Mouse (Mus musculus) hindbrain, embryonic 13.5 days (tissue): ENCODE results near the gene Ttyh3. TPM values are rescaled to one million over a fixed set of nuclear protein-coding genes. Genes with fewer than 3 reads are reported as not detected.

Experiments used
- ATAC-seq: fragments of 200-750 bp; cut with Nextera tagmentation; 2 replicates; pipeline ENCODE4 v1.8.0; 2017; ENCODE audit warnings: moderate TSS enrichment; ENCODE audit not compliant: low FRiP score
- H3K27ac ChIP-seq: fragments of 300-500 bp; sonication (generic); 2 replicates; pipeline ENCODE4 v1.5.1; 2015; ENCODE audit warnings: inconsistent platforms, mild to moderate bottlenecking, moderate library complexity
- H3K27me3 ChIP-seq: fragments of 300-500 bp; sonication (generic); 2 replicates; pipeline ENCODE4 v1.6.1; 2015; ENCODE audit warnings: mild to moderate bottlenecking, inconsistent platforms
- H3K36me3 ChIP-seq: fragments of 300-500 bp; sonication (generic); 2 replicates; pipeline ENCODE4 v1.6.1; 2015; ENCODE audit warnings: mild to moderate bottlenecking, inconsistent platforms
- H3K4me1 ChIP-seq: fragments of 300-500 bp; sonication (generic); replicated peaks from 2 replicates; pipeline ENCODE4 v1.6.1; 2015; ENCODE audit warnings: inconsistent platforms
- H3K4me2 ChIP-seq: fragments of 300-500 bp; sonication (generic); 2 replicates; pipeline ENCODE4 v1.6.1; 2015; ENCODE audit warnings: inconsistent platforms, mild to moderate bottlenecking, moderate library complexity
- H3K4me3 ChIP-seq: fragments of 300-500 bp; sonication (generic); 2 replicates; pipeline ENCODE4 v1.5.1; 2015; ENCODE audit warnings: mild to moderate bottlenecking, inconsistent platforms
- H3K9ac ChIP-seq: fragments of 300-500 bp; sonication (generic); 2 replicates; pipeline ENCODE4 v1.6.1; 2015; ENCODE audit warnings: mild to moderate bottlenecking, inconsistent platforms
- H3K9me3 ChIP-seq: fragments of 300-500 bp; sonication (generic); 2 replicates; pipeline ENCODE4 v1.6.1; 2016; ENCODE audit warnings: inconsistent platforms
- WGBS: fragments of 180-500 bp; shearing (Covaris S2); methylation state at CpG from one replicate; pipeline ENCODE4 v1.1.7; 2015; 5-methylcytosine and 5-hydroxymethylcytosine counted together
- polyA plus RNA-seq: library from polyadenylated mRNA; unstranded; fragments of >200 nt; fragmentation: Nextera tagmentation; extraction: Ambion mirVana; gene quantifications from 2 replicates; pipeline ENCODE4 v1.2.1, GENCODE M21; 2015

Ttyh3 gene
- polyA plus RNA-seq, 1 experiment from 2014 or later = 65.3 TPM

DNA sequence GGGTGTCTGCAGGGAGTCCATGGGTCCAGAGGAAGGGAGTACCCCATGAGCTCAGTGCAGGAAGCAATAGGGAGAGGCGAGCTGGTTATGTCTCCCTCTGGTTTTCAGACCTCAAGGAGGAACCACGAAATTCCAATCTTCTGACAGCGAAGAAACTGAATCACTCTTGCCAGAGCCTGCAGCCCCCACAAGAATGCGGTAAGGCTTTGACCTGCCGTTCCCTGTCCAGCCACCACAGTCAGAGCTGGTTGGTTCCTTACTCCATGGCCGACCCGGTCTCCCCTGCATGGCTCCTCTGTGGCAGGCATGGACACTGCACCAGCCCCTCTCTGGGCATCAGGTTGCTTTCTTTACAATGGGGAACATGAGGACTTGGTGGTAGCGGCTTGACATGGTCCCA lies 44.4 kb downstream of the Ttyh3 start:
- Histone ChIP-seq H3K4me1 (peaks cover 59% of the 10 kb centered on the region), H3K4me2 (no peak overlapping the region), H3K4me3 (no peak overlapping the region), H3K27me3 (peaks cover 45% of the 10 kb centered on the region), H3K9ac (no peak overlapping the region), H3K36me3 (no peaks in the 10 kb centered on the region), H3K9me3 (no peaks in the 10 kb centered on the region), H3K27ac (no peak overlapping the region)
- WGBS = 76% methylated on average over 8 of the region's 8 CpGs
- ATAC-seq = no peak

GRCm38 (mm10) chr5:140602540-140602939 lies 46.3 kb downstream of the Ttyh3 start:
- Histone ChIP-seq H3K27ac (no peak overlapping the region), H3K4me3 (no peak overlapping the region), H3K27me3 (peaks cover 31% of the 10 kb centered on the region), H3K4me1 (peaks cover 42% of the 10 kb centered on the region), H3K36me3 (no peaks in the 10 kb centered on the region), H3K4me2 (no peak overlapping the region), H3K9ac (no peak overlapping the region), H3K9me3 (no peaks in the 10 kb centered on the region)
- 44% methylated on average over 2 of the region's 2 CpGs for WGBS
- no peak for ATAC-seq

- Histone ChIP-seq H3K4me3 (no peak overlapping the region), H3K27me3 (peaks cover 23% of the 10 kb centered on the region), H3K36me3 (no peaks in the 10 kb centered on the region), H3K9me3 (no peaks in the 10 kb centered on the region), H3K4me1 (peaks cover 34% of the 10 kb centered on the region), H3K9ac (no peak overlapping the region), H3K27ac (0 out of 2 replicates have a peak overlapping the region, but pooled peaks have one; percentile 48), H3K4me2 (no peak overlapping the region)
- ATAC-seq = peak; percentile 63; the same call in 1 of the 2 replicates
- WGBS = 50% methylated on average over 12 of the region's 12 CpGs
Observed at GRCm38 (mm10) chr5:140601712-140602111, 47.1 kb downstream of the Ttyh3 start.

- Histone ChIP-seq H3K9ac (no peak overlapping the region), H3K27me3 (peaks cover 7% of the 10 kb centered on the region; the same call in 1 of the 2 replicates), H3K4me3 (no peak overlapping the region), H3K4me2 (no peak overlapping the region), H3K9me3 (no peaks in the 10 kb centered on the region), H3K27ac (no peak overlapping the region), H3K4me1 (peaks cover 17% of the 10 kb centered on the region), H3K36me3 (no peaks in the 10 kb centered on the region)
- ATAC-seq = no peak
- 55% methylated on average over 5 of the region's 5 CpGs for WGBS
Observed at GRCm38 (mm10) chr5:140599939-140600338, 48.9 kb downstream of the Ttyh3 start.

GRCm38 (mm10) chr5:140597787-140598186 lies 51.0 kb downstream of the Ttyh3 start:
- no peaks in the 10 kb centered on the region for H3K36me3 ChIP-seq
- no peak overlapping the region for H3K9ac ChIP-seq
- no peak overlapping the region for H3K27ac ChIP-seq
- peaks cover 16% of the 10 kb centered on the region for H3K4me1 ChIP-seq
- H3K9me3 ChIP-seq = no peaks in the 10 kb centered on the region
- no peak overlapping the region for H3K4me2 ChIP-seq
- H3K27me3 ChIP-seq = no peaks in the 10 kb centered on the region
- H3K4me3 ChIP-seq = no peak overlapping the region
- 87% methylated on average over 4 of the region's 4 CpGs for WGBS
- ATAC-seq = no peak

DNA sequence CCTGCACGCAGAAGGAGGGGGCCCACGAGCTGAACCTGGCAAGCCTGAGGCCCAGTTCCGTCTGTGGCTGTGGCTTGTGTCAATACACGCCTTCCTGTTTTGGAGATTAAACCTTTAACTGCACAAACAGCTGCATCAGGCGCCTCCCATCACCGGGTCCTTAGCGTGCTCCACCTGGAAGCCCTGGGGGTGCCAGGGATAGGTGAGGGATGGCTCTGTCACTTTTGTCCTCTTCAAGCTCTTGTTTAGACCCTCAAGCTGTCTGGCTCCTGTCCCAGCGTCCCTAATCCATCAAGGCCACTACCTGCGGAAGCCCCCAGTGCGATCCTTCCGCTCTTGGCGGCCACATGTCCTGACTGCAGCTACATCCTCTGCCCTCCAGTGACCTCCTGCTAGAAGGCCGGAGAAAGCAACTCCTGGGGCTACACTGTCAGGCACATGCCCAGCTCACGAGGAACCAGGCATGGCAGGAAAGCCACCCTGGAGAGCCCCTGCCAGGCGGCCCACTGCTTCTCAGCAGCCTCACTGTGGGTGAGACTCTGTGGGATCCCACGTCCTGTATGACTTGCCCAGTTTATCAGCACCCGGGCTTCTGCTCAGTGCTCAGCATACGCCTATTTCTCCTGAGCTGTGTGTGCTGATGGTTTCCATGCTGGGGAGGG lies 51.8 kb downstream of the Ttyh3 start:
- 77% methylated on average over 18 of the region's 18 CpGs for WGBS
- no peak overlapping the region for H3K9ac ChIP-seq
- ATAC-seq = no peak

DNA sequence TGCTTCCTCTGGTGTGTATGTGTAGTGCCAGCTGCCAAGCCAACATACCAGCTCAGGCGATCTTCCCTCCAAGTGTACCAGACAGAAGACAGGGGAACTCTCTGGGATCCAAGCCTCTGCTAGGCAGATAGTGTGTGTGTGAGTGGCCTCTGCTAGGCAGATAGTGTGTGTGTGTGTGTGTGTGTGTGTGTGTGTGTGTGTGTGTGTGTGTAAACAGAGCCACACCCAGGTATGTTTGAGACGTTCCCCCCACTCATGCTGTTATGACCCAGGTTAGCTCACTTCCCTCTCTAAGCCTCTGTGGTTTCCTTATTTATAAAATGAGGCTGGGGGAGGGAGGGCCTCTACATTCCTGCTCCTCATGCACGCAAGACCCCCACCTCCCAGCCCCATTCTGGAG lies 52.4 kb downstream of the Ttyh3 start:
- 82% methylated on average over 3 of the region's 3 CpGs for WGBS
- Histone ChIP-seq H3K9me3 (no peaks in the 10 kb centered on the region), H3K4me2 (no peak overlapping the region), H3K4me1 (peaks cover 3% of the 10 kb centered on the region), H3K27ac (no peak overlapping the region), H3K36me3 (no peaks in the 10 kb centered on the region), H3K27me3 (no peaks in the 10 kb centered on the region), H3K4me3 (no peak overlapping the region), H3K9ac (no peak overlapping the region)
- ATAC-seq = no peak

More for the DNA sequence above, 51.8 kb downstream of the Ttyh3 start:
- H3K4me3 ChIP-seq = no peak overlapping the region
- no peaks in the 10 kb centered on the region for H3K27me3 ChIP-seq
- no peaks in the 10 kb centered on the region for H3K9me3 ChIP-seq
- no peak overlapping the region for H3K4me2 ChIP-seq
- H3K27ac ChIP-seq = 0 out of 2 replicates have a peak overlapping the region, but pooled peaks have one; percentile 12
- peaks cover 10% of the 10 kb centered on the region for H3K4me1 ChIP-seq
- H3K36me3 ChIP-seq = no peaks in the 10 kb centered on the region

- no peak for ATAC-seq
- Histone ChIP-seq H3K27ac (no peak overlapping the region), H3K27me3 (no peaks in the 10 kb centered on the region), H3K9me3 (no peaks in the 10 kb centered on the region), H3K9ac (no peak overlapping the region), H3K4me2 (no peak overlapping the region), H3K4me3 (no peak overlapping the region), H3K4me1 (no peaks in the 10 kb centered on the region), H3K36me3 (no peaks in the 10 kb centered on the region)
- 71% methylated on average over 5 of the region's 5 CpGs for WGBS
Observed at GRCm38 (mm10) chr5:140594846-140595245, 54.0 kb downstream of the Ttyh3 start.

- Histone ChIP-seq H3K27ac (no peak overlapping the region), H3K4me3 (no peak overlapping the region), H3K9ac (no peak overlapping the region), H3K27me3 (no peaks in the 10 kb centered on the region), H3K4me1 (peaks cover 5% of the 10 kb centered on the region), H3K4me2 (no peak overlapping the region), H3K9me3 (no peaks in the 10 kb centered on the region), H3K36me3 (no peaks in the 10 kb centered on the region)
- 95% methylated on average over 16 of the region's 16 CpGs for WGBS
- ATAC-seq = no peak
Observed at GRCm38 (mm10) chr5:140589082-140589774, 59.6 kb downstream of the Ttyh3 start.

DNA sequence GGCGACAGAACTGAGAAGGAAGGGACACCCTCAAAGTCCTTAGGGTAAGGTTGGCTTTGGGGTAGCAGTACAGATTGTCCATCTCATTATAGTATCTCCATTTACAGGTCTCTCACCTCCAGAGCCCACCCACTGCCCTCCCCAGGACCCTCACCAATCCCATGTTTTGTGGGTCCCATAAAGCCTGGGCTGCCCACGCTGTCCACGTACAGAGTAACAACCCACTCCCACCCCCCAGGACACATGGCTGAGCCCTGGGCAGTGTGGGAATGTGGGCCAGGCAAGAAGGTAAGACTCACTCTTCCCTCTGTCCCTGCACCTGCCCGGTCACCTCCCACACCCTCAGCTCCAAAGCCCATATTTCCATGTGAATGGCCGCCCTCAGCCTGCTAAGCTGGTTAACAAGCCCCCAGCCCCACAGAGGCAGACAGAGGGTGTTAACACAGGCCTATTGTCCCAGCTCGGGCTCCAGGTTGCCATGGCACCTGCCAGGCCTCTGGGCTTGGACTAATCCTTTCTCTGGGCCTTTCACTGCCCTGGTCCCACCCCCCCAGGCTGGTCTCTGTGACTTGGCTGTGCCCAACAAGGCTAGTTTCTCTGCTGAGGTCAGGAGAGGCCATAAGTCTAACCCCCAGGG lies 65.0 kb downstream of the Ttyh3 start:
- H3K36me3 ChIP-seq = no peaks in the 10 kb centered on the region
- no peaks in the 10 kb centered on the region; the same call in 1 of the 2 replicates for H3K27me3 ChIP-seq
- no peaks in the 10 kb centered on the region for H3K9me3 ChIP-seq
- H3K4me1 ChIP-seq = peaks cover 48% of the 10 kb centered on the region
- H3K27ac ChIP-seq = peak overlapping the region; percentile 76
- no peak overlapping the region for H3K4me2 ChIP-seq
- H3K9ac ChIP-seq = 0 out of 2 replicates have a peak overlapping the region, but pooled peaks have one; percentile 24
- WGBS = 24% methylated on average over 6 of the region's 6 CpGs
- H3K4me3 ChIP-seq = no peak overlapping the region
- ATAC-seq = peak; percentile 78

DNA sequence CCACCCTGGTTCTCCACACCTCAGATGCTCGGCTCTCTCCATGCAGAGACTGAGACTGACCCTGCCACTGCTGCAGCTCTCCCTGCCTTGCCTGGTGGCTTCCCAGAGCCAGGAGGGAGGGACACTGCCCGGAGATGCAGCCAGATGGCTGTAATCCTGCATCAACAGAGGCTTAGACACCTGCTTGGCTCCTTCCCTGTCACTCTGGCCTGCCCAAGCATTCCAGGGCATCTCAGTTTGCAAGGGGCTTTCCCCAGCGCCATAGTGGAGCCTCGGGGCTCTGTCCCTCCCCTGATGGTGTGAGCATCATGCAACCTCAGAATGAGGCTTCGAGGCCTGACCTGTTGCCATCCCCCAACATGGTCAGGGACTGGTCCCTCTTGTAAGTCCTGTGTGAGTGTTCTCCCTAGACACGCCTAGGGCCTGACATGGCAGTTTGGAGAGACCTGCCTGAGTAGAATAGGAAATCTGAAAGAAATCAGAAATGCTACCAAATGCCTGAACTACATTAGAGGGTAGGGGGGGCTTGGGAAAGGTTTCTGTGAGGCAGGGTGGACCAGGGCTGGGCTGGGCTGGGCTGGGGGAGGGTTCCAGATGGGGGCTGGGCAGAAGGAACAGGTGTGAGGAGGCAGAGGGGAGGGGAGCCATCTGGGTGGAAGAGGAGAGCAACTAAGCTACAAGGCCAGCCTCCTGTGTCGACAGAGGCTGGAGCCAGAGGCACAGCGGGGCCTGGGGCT lies 65.7 kb downstream of the Ttyh3 start:
- H3K4me1 ChIP-seq = peaks cover 50% of the 10 kb centered on the region

DNA sequence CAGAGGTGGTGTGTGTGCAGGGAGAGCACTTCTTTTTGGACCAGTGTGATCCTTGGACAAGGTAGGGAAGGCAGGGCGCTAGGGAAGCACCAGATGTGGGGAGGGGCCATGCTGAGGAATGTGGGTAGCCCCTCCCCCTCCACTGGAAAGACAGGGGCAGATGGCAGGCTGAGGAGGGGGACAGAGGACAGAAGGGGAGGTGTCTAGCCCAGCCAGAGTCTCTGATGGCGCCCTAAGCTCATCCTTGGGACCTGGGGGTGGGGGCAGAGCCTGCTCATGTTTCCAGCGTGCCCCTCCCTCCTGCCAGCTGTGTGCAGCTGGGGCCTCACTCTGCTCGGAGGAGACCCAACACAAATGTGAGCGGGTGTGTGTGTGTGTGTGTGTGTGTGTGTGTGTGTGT lies 67.3 kb downstream of the Ttyh3 start:
- Histone ChIP-seq H3K4me1 (peaks cover 50% of the 10 kb centered on the region), H3K27ac (no peak overlapping the region), H3K36me3 (no peaks in the 10 kb centered on the region), H3K9ac (no peak overlapping the region), H3K27me3 (no peaks in the 10 kb centered on the region; the same call in 1 of the 2 replicates), H3K4me2 (no peak overlapping the region), H3K9me3 (no peaks in the 10 kb centered on the region), H3K4me3 (no peak overlapping the region)
- no peak for ATAC-seq
- WGBS = 2% methylated on average over 5 of the region's 5 CpGs

More for the DNA sequence above, 65.7 kb downstream of the Ttyh3 start:
- Histone ChIP-seq H3K27me3 (no peaks in the 10 kb centered on the region; the same call in 1 of the 2 replicates), H3K4me3 (no peak overlapping the region), H3K27ac (peak overlapping the region; percentile 76), H3K9ac (no peak overlapping the region), H3K36me3 (no peaks in the 10 kb centered on the region), H3K4me2 (no peak overlapping the region), H3K9me3 (no peaks in the 10 kb centered on the region)
- peak; percentile 22; the same call in 1 of the 2 replicates for ATAC-seq
- whole genome bisulfite sequencing = 16% methylated on average over 8 of the region's 8 CpGs
